Mouse (Mus musculus) lung, embryonic 14.5 days (tissue): ENCODE measurements around the gene Tmem50b. TPM values are rescaled to one million over a fixed set of nuclear protein-coding genes. Genes with fewer than 3 reads are reported as not detected.

ENCODE experiments used
- ATAC-seq: fragments of 200-750 bp; cut with Nextera tagmentation; 2 replicates; pipeline ENCODE4 v1.8.0; 2017; ENCODE audit warnings: mild to moderate bottlenecking, moderate TSS enrichment, moderate library complexity; ENCODE audit not compliant: insufficient read depth
- DNase-seq: peaks from one replicate; pipeline ENCODE4 v3.0.0-alpha.2; 2015
- H3K27ac ChIP-seq: fragments of 300-500 bp; sonication (generic); 2 replicates; pipeline ENCODE4 v1.5.1; 2014; ENCODE audit warnings: low read depth, mild to moderate bottlenecking, moderate library complexity
- H3K27me3 ChIP-seq: fragments of 300-500 bp; sonication (generic); 2 replicates; pipeline ENCODE4 v1.6.1; 2014; ENCODE audit warnings: low read length, control low read depth; ENCODE audit not compliant: insufficient read depth
- H3K36me3 ChIP-seq: fragments of 300-500 bp; sonication (generic); 2 replicates; pipeline ENCODE4 v1.6.1; 2014; ENCODE audit warnings: control low read depth; ENCODE audit not compliant: insufficient read depth
- H3K4me1 ChIP-seq: fragments of 300-500 bp; sonication (generic); 2 replicates; pipeline ENCODE4 v1.6.1; 2014; ENCODE audit warnings: antibody characterized with exemption, control low read depth; ENCODE audit not compliant: insufficient read depth
- H3K4me2 ChIP-seq: fragments of 300-500 bp; sonication (generic); 2 replicates; pipeline ENCODE4 v1.6.1; 2014; ENCODE audit warnings: mild to moderate bottlenecking
- H3K4me3 ChIP-seq: fragments of 300-500 bp; sonication (generic); 2 replicates; pipeline ENCODE4 v1.5.1; 2014; ENCODE audit warnings: low read depth, low read length
- H3K9ac ChIP-seq: fragments of 300-500 bp; sonication (generic); 2 replicates; pipeline ENCODE4 v1.6.1; 2014
- H3K9me3 ChIP-seq: fragments of 300-500 bp; sonication (generic); 2 replicates; pipeline ENCODE4 v1.6.1; 2016; ENCODE audit warnings: low read depth, low read length, control low read depth
- CTCF ChIP-seq: IDR thresholded peaks from 2 replicates; pipeline ENCODE4 v1.5.1; 2016; ENCODE audit warnings: antibody characterized with exemption, low read depth
- WGBS: fragments of 180-500 bp; shearing (Covaris S2); extraction: QIAGEN DNeasy Blood & Tissue Kit; methylation state at CpG from one replicate; pipeline ENCODE4 v1.1.7; 2014; 5-methylcytosine and 5-hydroxymethylcytosine counted together
- polyA plus RNA-seq: library from polyadenylated mRNA; unstranded; fragments of >200 nt; fragmentation: Nextera tagmentation; extraction: Ambion mirVana; gene quantifications from 2 replicates; pipeline ENCODE4 v1.2.1, GENCODE M21; 2014

Tmem50b gene
- polyA plus RNA-seq, 1 experiment from 2014 or later, result 33.1 TPM

DNA sequence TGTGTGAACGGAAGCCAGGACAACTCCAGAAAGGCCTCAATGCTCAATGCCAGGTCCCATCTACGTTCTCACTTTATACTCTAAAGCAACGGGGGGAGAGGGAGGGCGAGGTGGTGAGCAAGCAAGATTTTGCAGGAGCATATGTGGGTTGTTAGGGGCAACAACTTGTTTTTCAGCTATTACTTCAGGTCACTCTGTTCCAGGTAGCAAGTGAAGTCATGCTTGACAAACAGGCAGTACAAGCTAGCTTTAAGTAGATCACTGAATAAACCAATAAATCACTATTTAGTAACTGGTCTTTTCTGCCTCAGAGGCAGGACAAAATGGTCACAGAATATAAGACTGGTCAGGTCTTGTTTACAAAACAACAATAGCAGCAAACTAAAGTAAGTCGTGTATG is 12.0 kb downstream of the Tmem50b start:
- H3K27me3 ChIP-seq, result no peaks in the 10 kb centered on the region
- H3K4me2 ChIP-seq, result no peak overlapping the region
- H3K9ac ChIP-seq, result no peak overlapping the region
- ATAC-seq, result no peak
- no peak overlapping the region for H3K4me3 ChIP-seq
- 86% methylated on average over 5 of the region's 5 CpGs for WGBS
- no peaks in the 10 kb centered on the region for H3K4me1 ChIP-seq
- H3K9me3 ChIP-seq, result no peaks in the 10 kb centered on the region
- H3K36me3 ChIP-seq, result peaks cover 11% of the 10 kb centered on the region; the same call in 1 of the 2 replicates
- no peak overlapping the region for H3K27ac ChIP-seq
- DNase-seq, result no peak
- no peak for TF ChIP-seq CTCF

DNA sequence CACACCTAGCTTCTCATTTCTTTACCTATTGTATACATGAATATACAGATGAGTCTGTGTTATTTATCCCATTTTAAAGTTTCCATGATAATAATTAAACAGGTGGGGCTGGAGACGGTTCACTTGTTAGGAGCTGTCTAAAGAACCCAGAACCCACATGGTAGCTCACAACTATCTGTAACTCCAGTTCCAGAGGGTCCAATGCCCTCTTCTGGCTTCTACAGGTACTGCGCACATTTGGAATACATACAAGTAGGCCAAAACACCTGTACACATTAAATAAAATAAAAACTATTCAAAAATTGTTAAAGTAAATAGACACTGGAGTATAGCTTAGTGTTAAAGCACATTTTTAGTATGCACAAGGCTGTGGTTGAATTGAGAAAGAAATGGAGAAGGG is 15.3 kb downstream of the Tmem50b start:
- Histone ChIP-seq H3K9ac (no peak overlapping the region), H3K4me3 (no peak overlapping the region), H3K9me3 (no peaks in the 10 kb centered on the region), H3K27me3 (no peaks in the 10 kb centered on the region), H3K4me1 (no peaks in the 10 kb centered on the region), H3K4me2 (no peak overlapping the region), H3K27ac (no peak overlapping the region), H3K36me3 (peaks cover 14% of the 10 kb centered on the region; the same call in 1 of the 2 replicates)
- WGBS, result 71% methylated on average over 2 of the region's 2 CpGs
- peak; percentile 73 for DNase-seq
- no peak for ATAC-seq
- peak; percentile 67 for TF ChIP-seq CTCF

DNA sequence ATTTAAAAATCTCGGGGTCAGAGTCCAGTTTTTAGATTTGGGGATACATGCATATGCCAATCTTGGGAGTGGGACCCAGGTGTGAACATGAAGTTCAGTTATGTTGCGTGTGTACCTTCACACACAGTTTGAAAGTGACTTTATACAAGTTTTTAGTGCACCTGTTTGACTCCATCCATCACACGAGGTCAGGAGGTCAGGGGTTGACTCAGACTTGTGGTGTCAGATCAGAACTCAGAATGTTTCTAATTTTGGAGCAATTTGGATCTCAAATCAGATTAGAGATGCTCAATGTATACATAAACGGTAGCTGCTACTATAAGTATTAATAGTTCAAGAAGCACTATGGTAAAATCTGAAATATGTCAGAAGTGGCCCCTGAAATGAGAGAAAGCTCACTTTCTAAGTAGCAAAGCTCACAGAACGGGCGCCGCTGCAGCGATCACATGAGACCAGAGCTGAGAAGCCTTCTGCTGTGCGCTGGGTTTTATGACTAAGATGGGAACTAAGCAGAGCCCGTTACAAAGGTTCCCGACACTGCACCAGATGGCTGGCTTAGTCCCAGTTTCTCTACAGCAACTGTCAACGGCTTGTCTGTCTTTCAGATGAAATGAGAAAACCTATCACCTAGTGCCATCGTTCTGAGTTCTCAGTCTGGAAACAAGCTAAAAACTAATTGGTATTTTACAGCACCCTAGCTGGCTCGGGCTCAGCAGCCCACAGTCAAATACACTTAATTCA is 18.4 kb downstream of the Tmem50b start:
- H3K27me3 ChIP-seq, result no peaks in the 10 kb centered on the region
- H3K27ac ChIP-seq, result no peak overlapping the region
- TF ChIP-seq CTCF, result no peak
- DNase-seq, result no peak
- no peak for ATAC-seq
- no peak overlapping the region for H3K4me3 ChIP-seq
- H3K9ac ChIP-seq, result no peak overlapping the region
- no peaks in the 10 kb centered on the region for H3K4me1 ChIP-seq
- H3K4me2 ChIP-seq, result no peak overlapping the region
- H3K36me3 ChIP-seq, result peaks cover 18% of the 10 kb centered on the region; the same call in 1 of the 2 replicates
- WGBS, result 76% methylated on average over 14 of the region's 14 CpGs
- H3K9me3 ChIP-seq, result no peaks in the 10 kb centered on the region

DNA sequence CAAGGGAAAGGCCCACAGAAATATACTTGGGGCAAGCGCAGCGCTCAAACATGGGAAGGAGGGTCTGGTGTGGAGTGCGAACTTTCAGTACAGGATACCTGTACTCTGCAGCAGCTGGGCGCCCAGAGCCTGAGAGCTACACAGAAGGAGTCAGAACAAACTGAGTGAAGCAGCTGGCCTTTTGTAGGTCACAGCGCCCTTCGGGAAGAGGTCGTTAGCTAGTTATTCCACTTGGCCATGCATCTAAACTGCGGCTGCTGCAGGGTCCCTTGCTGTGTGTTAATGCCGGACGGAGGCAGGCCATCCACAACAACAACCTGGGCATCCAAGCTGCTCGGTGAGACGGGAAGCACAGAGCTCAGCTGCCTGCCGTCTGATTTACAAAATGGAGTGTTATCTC is 22.4 kb downstream of the Tmem50b start:
- ATAC-seq, result no peak
- Histone ChIP-seq H3K4me2 (no peak overlapping the region), H3K9ac (no peak overlapping the region), H3K4me3 (no peak overlapping the region), H3K27ac (no peak overlapping the region), H3K36me3 (0 out of 2 replicates have a peak, but pooled peaks cover 8% of the 10 kb centered on the region), H3K9me3 (no peaks in the 10 kb centered on the region), H3K4me1 (no peaks in the 10 kb centered on the region), H3K27me3 (no peaks in the 10 kb centered on the region)
- TF ChIP-seq CTCF, result no peak
- no peak for DNase-seq
- WGBS, result 72% methylated on average over 13 of the region's 13 CpGs

DNA sequence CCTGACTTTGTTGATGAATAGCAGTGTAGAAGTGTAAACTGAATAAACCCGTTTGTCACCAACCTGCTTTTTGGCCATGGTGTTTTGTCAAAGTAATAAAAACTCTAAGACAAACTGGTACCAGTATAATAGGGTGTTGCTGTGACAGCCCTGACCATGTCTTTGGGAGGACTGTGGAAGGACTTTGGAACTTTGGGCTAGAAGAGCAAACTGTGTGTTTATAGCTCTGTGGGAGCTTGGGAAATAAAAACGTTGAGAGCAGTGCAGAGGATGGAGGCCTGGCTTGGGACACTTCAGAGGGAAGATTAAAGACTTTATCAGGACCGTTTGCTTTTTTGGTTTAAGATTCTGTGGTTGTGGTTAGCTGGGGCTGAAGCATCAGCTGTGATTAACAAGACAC is 26.5 kb downstream of the Tmem50b start:
- H3K9me3 ChIP-seq, result no peaks in the 10 kb centered on the region
- no peak for DNase-seq
- H3K36me3 ChIP-seq, result no peaks in the 10 kb centered on the region
- H3K4me3 ChIP-seq, result no peak overlapping the region
- WGBS, result 47% methylated on average over 3 of the region's 3 CpGs
- no peak overlapping the region for H3K9ac ChIP-seq
- no peaks in the 10 kb centered on the region for H3K27me3 ChIP-seq
- no peak for ATAC-seq
- no peaks in the 10 kb centered on the region for H3K4me1 ChIP-seq
- H3K4me2 ChIP-seq, result no peak overlapping the region
- TF ChIP-seq CTCF, result no peak
- H3K27ac ChIP-seq, result no peak overlapping the region

DNA sequence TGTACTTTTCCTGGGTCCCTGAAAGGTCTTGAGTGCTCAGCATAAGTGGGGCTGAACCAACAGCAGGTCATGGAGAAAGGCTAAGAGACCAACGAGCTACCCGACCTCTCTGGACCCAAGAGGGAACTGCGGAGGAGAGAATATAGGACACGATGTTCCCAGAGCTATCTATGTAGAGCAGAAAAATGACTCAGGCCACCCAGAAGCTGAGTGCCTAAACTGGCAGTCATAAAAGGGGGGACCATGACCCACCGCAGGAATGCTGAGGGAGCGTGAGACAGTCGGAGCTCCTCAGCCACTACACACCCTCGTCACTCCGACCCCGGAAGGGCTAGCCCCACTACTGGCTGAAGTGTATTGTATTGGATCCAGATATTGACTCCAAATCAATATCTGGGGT is 28.6 kb downstream of the Tmem50b start:
- TF ChIP-seq CTCF, result no peak
- 74% methylated on average over 10 of the region's 10 CpGs for WGBS
- no peaks in the 10 kb centered on the region for H3K27me3 ChIP-seq
- no peaks in the 10 kb centered on the region for H3K9me3 ChIP-seq
- peaks cover 4% of the 10 kb centered on the region; the same call in 1 of the 2 replicates for H3K36me3 ChIP-seq
- H3K4me1 ChIP-seq, result no peaks in the 10 kb centered on the region
- H3K4me2 ChIP-seq, result no peak overlapping the region
- H3K9ac ChIP-seq, result no peak overlapping the region
- H3K27ac ChIP-seq, result no peak overlapping the region
- ATAC-seq (no peak), DNase-seq (no peak)
- H3K4me3 ChIP-seq, result no peak overlapping the region

DNA sequence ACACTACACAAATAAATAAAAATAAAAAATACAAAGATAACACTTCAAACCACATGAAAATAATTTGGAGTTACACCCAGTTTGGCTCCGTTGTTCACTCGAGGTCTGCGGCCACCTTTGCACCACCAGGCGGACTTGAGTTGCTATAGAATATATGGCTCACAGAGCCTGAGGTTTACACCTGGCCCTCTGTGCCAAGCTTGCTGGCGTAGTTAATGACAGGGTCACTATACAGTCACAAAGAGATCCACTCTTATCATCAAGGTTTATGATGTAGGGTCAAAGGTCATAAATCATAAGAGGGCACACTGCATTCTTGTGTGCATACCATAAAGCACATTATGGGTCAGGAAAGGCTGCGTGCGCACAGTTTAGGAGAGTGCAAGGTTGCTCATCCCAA is 31.6 kb downstream of the Tmem50b start:
- TF ChIP-seq CTCF, result no peak
- no peak overlapping the region for H3K4me3 ChIP-seq
- no peak overlapping the region for H3K27ac ChIP-seq
- no peak overlapping the region for H3K9ac ChIP-seq
- no peaks in the 10 kb centered on the region for H3K9me3 ChIP-seq
- peaks cover 28% of the 10 kb centered on the region for H3K36me3 ChIP-seq
- 77% methylated on average over 7 of the region's 7 CpGs for WGBS
- no peak for ATAC-seq
- no peaks in the 10 kb centered on the region for H3K4me1 ChIP-seq
- no peak for DNase-seq
- H3K4me2 ChIP-seq, result no peak overlapping the region
- no peaks in the 10 kb centered on the region for H3K27me3 ChIP-seq
